Mouse (Mus musculus) olfactory bulb, adult 2 months (tissue): ENCODE results near the gene Ccl12. TPM values are rescaled to one million over a fixed set of nuclear protein-coding genes. Genes with fewer than 3 reads are reported as not detected.

Source experiments
- H3K27ac ChIP-seq: fragments of 200-500 bp; 2 replicates; pipeline ENCODE4 v1.5.1; 2012; ENCODE audit warnings: low read depth, low read length; ENCODE audit not compliant: insufficient read depth
- H3K4me1 ChIP-seq: fragments of 200-500 bp; 2 replicates; pipeline ENCODE4 v1.6.1; 2012; ENCODE audit warnings: low read length; ENCODE audit not compliant: control insufficient read depth, insufficient read depth
- H3K4me3 ChIP-seq: fragments of 200-500 bp; 2 replicates; pipeline ENCODE4 v1.5.1; 2012; ENCODE audit warnings: mild to moderate bottlenecking, low read depth, low read length, moderate library complexity; ENCODE audit not compliant: insufficient read depth
- CTCF ChIP-seq: fragments of 200-500 bp; IDR thresholded peaks from 2 replicates; pipeline ENCODE4 v1.5.1; 2012; ENCODE audit warnings: low read depth, mild to moderate bottlenecking, low read length, moderate library complexity; ENCODE audit not compliant: insufficient read depth
- POLR2A ChIP-seq: fragments of 200-500 bp; IDR thresholded peaks from 2 replicates; pipeline ENCODE4 v1.6.1; 2012; ENCODE audit warnings: mild to moderate bottlenecking, low read depth, low read length, moderate library complexity; ENCODE audit not compliant: insufficient read depth
- WGBS: fragments of 180-500 bp; shearing (Covaris S2); methylation state at CpG from one replicate; pipeline ENCODE4 v1.1.7; 2018; 5-methylcytosine and 5-hydroxymethylcytosine counted together
- polyA plus RNA-seq: library from polyadenylated mRNA; stranded (reverse); fragments of >200 nt; gene quantifications from 2 replicates; pipeline ENCODE4 v1.2.4, GENCODE M21; 2012; ENCODE audit warnings: low replicate concordance; ENCODE audit not compliant: missing spikeins, insufficient read depth, insufficient read length

The Ccl12 gene
- polyA plus RNA-seq, 1 experiment = not detected

- WGBS = 44% methylated on average over 6 of the region's 6 CpGs
- Histone ChIP-seq H3K27ac (no peak overlapping the region), H3K4me3 (no peak overlapping the region), H3K4me1 (no peaks in the 10 kb centered on the region)
- TF ChIP-seq CTCF = no peak
- no peak for TF ChIP-seq POLR2A
These were observed 9.0 kb downstream of the Ccl12 start for GRCm38 (mm10) chr11:82110372-82111248.

- H3K27ac ChIP-seq = no peak within 1 kb of the TSS
- no peak within 1 kb of the TSS for H3K4me3 ChIP-seq
- 79% methylated on average over 3 of the region's 3 CpGs for WGBS
- TF ChIP-seq POLR2A (no peak), CTCF (no peak)
- no peaks in the 10 kb centered on the region for H3K4me1 ChIP-seq
These were observed 13.2 kb downstream of the Ccl12 start, which contains the start of gene Ccl8 for GRCm38 (mm10) chr11:82114885-82115284. TSS of gene Ccl8 (plus strand) at chr11:82115185.

- H3K4me1 ChIP-seq = no peaks in the 10 kb centered on the region
- WGBS = 92% methylated on average over 3 of the region's 3 CpGs
These were observed 14.4 kb downstream of the Ccl12 start for GRCm38 (mm10) chr11:82116041-82116440.

GRCm38 (mm10) chr11:82132977-82133376 lies 31.3 kb downstream of the Ccl12 start:
- no peak overlapping the region for H3K27ac ChIP-seq
- TF ChIP-seq POLR2A (no peak), CTCF (no peak)
- no peaks in the 10 kb centered on the region for H3K4me1 ChIP-seq
- H3K4me3 ChIP-seq = no peak overlapping the region
- 91% methylated on average over 1 of the region's 1 CpGs for WGBS

More at GRCm38 (mm10) chr11:82116041-82116440, 14.4 kb downstream of the Ccl12 start:
- Histone ChIP-seq H3K27ac (no peak overlapping the region), H3K4me3 (no peak overlapping the region)
- no peak for TF ChIP-seq POLR2A
- TF ChIP-seq CTCF = no peak

GRCm38 (mm10) chr11:82136196-82136595 lies 34.6 kb downstream of the Ccl12 start:
- H3K4me3 ChIP-seq = no peak overlapping the region
- no peak overlapping the region for H3K27ac ChIP-seq
- WGBS = 85% methylated on average over 2 of the region's 2 CpGs
- no peaks in the 10 kb centered on the region for H3K4me1 ChIP-seq
- TF ChIP-seq POLR2A (no peak), CTCF (no peak)

GRCm38 (mm10) chr11:82139492-82140094 lies 37.9 kb downstream of the Ccl12 start:
- 77% methylated on average over 7 of the region's 7 CpGs for WGBS
- TF ChIP-seq CTCF (no peak), POLR2A (no peak)
- H3K4me1 ChIP-seq = no peaks in the 10 kb centered on the region
- no peak overlapping the region for H3K4me3 ChIP-seq
- H3K27ac ChIP-seq = no peak overlapping the region

Other genes with a start within 250 kb of the Ccl12 start
- gene 5530401A14Rik, start 241.2 kb upstream of the Ccl12 start, polyA plus RNA-seq = not detected in 2 replicates
- not detected in 2 replicates for gene Asic2, start 133.4 kb upstream of the Ccl12 start, polyA plus RNA-seq
- not detected in 2 replicates for gene Ccl2, start 66.3 kb upstream of the Ccl12 start, polyA plus RNA-seq
- not detected in 2 replicates for gene Gm17268, start 63.3 kb upstream of the Ccl12 start, polyA plus RNA-seq
- not detected in 2 replicates for gene Ccl7, start 56.1 kb upstream of the Ccl12 start, polyA plus RNA-seq
- gene Ccl11, start 44.0 kb upstream of the Ccl12 start, polyA plus RNA-seq = not detected in 2 replicates
- gene Ccl8, start 13.3 kb downstream of the Ccl12 start, polyA plus RNA-seq = not detected in 2 replicates
- not detected in 2 replicates for gene Ccl1, start 203.8 kb downstream of the Ccl12 start, polyA plus RNA-seq